Mouse (Mus musculus) forebrain, embryonic 11.5 days (tissue): ENCODE measurements around the gene Dtx3. TPM values are rescaled to one million over a fixed set of nuclear protein-coding genes. Genes with fewer than 3 reads are reported as not detected.

Experiments used
- ATAC-seq: fragments of 200-750 bp; cut with Nextera tagmentation; replicated peaks from 2 replicates; pipeline ENCODE4 v1.8.0; 2017; ENCODE audit warnings: moderate TSS enrichment; ENCODE audit not compliant: low FRiP score
- DNase-seq: peaks from one replicate; pipeline ENCODE4 v3.0.0-alpha.2; 2017; ENCODE audit warnings: low spot score
- H3K27ac ChIP-seq: fragments of 300-500 bp; sonication (generic); 2 replicates; pipeline ENCODE4 v1.5.1; 2014; ENCODE audit warnings: low read depth, low read length
- H3K27me3 ChIP-seq: fragments of 300-500 bp; sonication (generic); 2 replicates; pipeline ENCODE4 v1.6.1; 2014; ENCODE audit warnings: mild to moderate bottlenecking, low read length, mixed read lengths; ENCODE audit not compliant: control insufficient read depth, insufficient read depth
- H3K36me3 ChIP-seq: fragments of 300-500 bp; sonication (generic); 2 replicates; pipeline ENCODE4 v1.6.1; 2014; ENCODE audit warnings: mild to moderate bottlenecking, low read length, moderate library complexity, mixed read lengths; ENCODE audit not compliant: control insufficient read depth, insufficient read depth
- H3K4me1 ChIP-seq: fragments of 300-500 bp; sonication (generic); replicated peaks from 2 replicates; pipeline ENCODE4 v1.6.1; 2014; ENCODE audit warnings: low read length, mixed read lengths; ENCODE audit not compliant: control insufficient read depth, insufficient read depth
- H3K4me2 ChIP-seq: fragments of 300-500 bp; sonication (generic); 2 replicates; pipeline ENCODE4 v1.6.1; 2014; ENCODE audit warnings: low read depth, mild to moderate bottlenecking, low read length, moderate library complexity, mixed read lengths; ENCODE audit not compliant: severe bottlenecking
- H3K4me3 ChIP-seq: fragments of 300-500 bp; sonication (generic); 2 replicates; pipeline ENCODE4 v1.5.1; 2014; ENCODE audit warnings: low read depth, low read length
- H3K9ac ChIP-seq: fragments of 300-500 bp; sonication (generic); 2 replicates; pipeline ENCODE4 v1.6.1; 2014; ENCODE audit warnings: low read length
- H3K9me3 ChIP-seq: fragments of 300-500 bp; sonication (generic); 2 replicates; pipeline ENCODE4 v1.6.1; 2016; ENCODE audit warnings: low read length, mixed read lengths; ENCODE audit not compliant: control insufficient read depth
- WGBS: fragments of 180-500 bp; shearing (Covaris S2); extraction: QIAGEN DNeasy Blood & Tissue Kit; methylation state at CpG from one replicate; pipeline ENCODE4 v1.1.7; 2014; 5-methylcytosine and 5-hydroxymethylcytosine counted together
- polyA plus RNA-seq: library from polyadenylated mRNA; unstranded; fragments of >200 nt; fragmentation: Nextera tagmentation; extraction: Ambion mirVana; gene quantifications from 2 replicates; pipeline ENCODE4 v1.2.1, GENCODE M21; 2014

Gene Dtx3
- polyA plus RNA-seq, 1 experiment from 2014 or later: 157 TPM

GRCm38 (mm10) chr10:127213272-127213671 lies 17.7 kb upstream of the Dtx3 start:
- Histone ChIP-seq H3K27me3 (no peaks in the 10 kb centered on the region), H3K36me3 (no peaks in the 10 kb centered on the region), H3K27ac (no peak overlapping the region), H3K9ac (no peak overlapping the region), H3K4me2 (no peak overlapping the region), H3K9me3 (no peaks in the 10 kb centered on the region), H3K4me1 (peaks cover 8% of the 10 kb centered on the region; the same call in 1 of the 2 replicates), H3K4me3 (no peak overlapping the region)
- ATAC-seq: no peak
- WGBS: 95% methylated on average over 8 of the region's 8 CpGs
- DNase-seq: no peak

DNA sequence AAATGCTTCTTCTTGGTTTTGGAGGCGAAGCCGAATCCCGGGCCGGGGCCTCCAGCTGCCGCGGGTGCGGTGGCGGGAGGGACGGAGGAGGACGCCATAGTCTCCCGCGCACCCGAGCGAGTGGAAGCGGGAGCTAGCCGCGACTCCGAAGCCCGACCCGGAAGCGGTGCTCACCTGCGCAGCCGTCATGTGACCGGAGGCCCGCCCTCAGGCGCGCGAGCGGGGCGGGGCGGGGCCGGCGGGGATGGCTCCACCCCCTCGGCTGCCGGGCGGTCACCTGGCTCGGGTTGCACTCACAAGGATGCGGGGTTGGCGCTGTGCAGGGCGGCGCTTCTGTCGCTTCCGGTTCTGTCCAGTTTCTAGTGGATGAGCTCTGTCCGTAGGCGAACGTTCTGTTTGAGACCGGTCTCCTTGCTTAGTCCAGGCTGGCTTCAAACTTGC lies 15.9 kb upstream of the Dtx3 start, which contains the start of gene Pip4k2c:
Gene Pip4k2c (minus strand): TSS at position 172 of the 441 bp plus-strand sequence.
- H3K27ac ChIP-seq: no peak within 1 kb of the TSS
- under 1% methylated on average over 47 of the region's 47 CpGs for WGBS
- peak; percentile 99 for ATAC-seq

GRCm38 (mm10) chr10:127210961-127211405 lies 15.5 kb upstream of the Dtx3 start:
- H3K4me3 ChIP-seq: peak overlapping the region; percentile 87
- ATAC-seq (peak; percentile 54), DNase-seq (no peak)
- peak overlapping the region; percentile 95 for H3K4me2 ChIP-seq
- peak overlapping the region; percentile 81 for H3K9ac ChIP-seq
- H3K27me3 ChIP-seq: no peaks in the 10 kb centered on the region
- no peaks in the 10 kb centered on the region for H3K9me3 ChIP-seq
- H3K4me1 ChIP-seq: peaks cover 8% of the 10 kb centered on the region; the same call in 1 of the 2 replicates
- 1% methylated on average over 25 of the region's 25 CpGs for WGBS
- no peaks in the 10 kb centered on the region; the same call in 1 of the 2 replicates for H3K36me3 ChIP-seq
- no peak overlapping the region for H3K27ac ChIP-seq

More for the DNA sequence above, 15.9 kb upstream of the Dtx3 start, which contains the start of gene Pip4k2c:
- Histone ChIP-seq H3K9me3 (no peaks in the 10 kb centered on the region), H3K27me3 (no peaks in the 10 kb centered on the region), H3K9ac (peak within 1 kb of the TSS; percentile 81), H3K4me1 (peaks cover 8% of the 10 kb centered on the region; the same call in 1 of the 2 replicates), H3K4me2 (peak within 1 kb of the TSS; percentile 95), H3K36me3 (no peaks in the 10 kb centered on the region; the same call in 1 of the 2 replicates), H3K4me3 (peak within 1 kb of the TSS; percentile 87)
- DNase-seq: peak; percentile 95

- H3K4me3 ChIP-seq: no peak overlapping the region
- no peak overlapping the region for H3K27ac ChIP-seq
- no peak for ATAC-seq
- 86% methylated on average over 13 of the region's 13 CpGs for WGBS
- H3K27me3 ChIP-seq: no peaks in the 10 kb centered on the region
- no peak overlapping the region; the same call in 1 of the 2 replicates for H3K9ac ChIP-seq
- H3K4me2 ChIP-seq: peak overlapping the region; percentile 95; the same call in 1 of the 2 replicates
- H3K9me3 ChIP-seq: no peaks in the 10 kb centered on the region
- peaks cover 8% of the 10 kb centered on the region; the same call in 1 of the 2 replicates for H3K4me1 ChIP-seq
- DNase-seq: no peak
- H3K36me3 ChIP-seq: peaks cover 3% of the 10 kb centered on the region; the same call in 1 of the 2 replicates
These were observed 14.5 kb upstream of the Dtx3 start for GRCm38 (mm10) chr10:127209928-127210570.

- Histone ChIP-seq H3K36me3 (peaks cover 4% of the 10 kb centered on the region; the same call in 1 of the 2 replicates), H3K27me3 (no peaks in the 10 kb centered on the region)
These were observed 13.4 kb upstream of the Dtx3 start for GRCm38 (mm10) chr10:127208921-127209320.

DNA sequence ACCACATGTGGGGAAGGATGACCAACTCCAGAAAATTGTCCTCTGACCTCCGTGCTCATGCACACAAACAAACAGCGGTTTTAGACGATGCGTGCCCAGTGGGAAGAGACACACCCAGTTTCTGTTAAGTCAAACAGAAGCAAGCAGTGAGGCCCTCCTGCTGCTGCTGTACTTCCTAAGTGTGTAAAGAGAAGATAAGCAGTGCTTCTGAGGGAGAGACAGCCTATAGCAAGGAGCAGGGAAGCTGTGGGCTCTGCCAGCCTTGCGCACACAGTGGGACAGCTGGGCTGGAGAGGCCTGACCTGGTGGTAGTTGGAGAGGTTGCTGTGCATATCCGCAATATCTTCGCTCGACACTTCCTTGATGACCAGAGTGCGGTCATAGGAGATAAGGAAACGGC lies 9.8 kb upstream of the Dtx3 start:
- Histone ChIP-seq H3K4me3 (no peak overlapping the region), H3K27me3 (no peaks in the 10 kb centered on the region), H3K27ac (no peak overlapping the region), H3K36me3 (peaks cover 6% of the 10 kb centered on the region; the same call in 1 of the 2 replicates), H3K9ac (no peak overlapping the region), H3K4me1 (peaks cover 2% of the 10 kb centered on the region; the same call in 1 of the 2 replicates), H3K4me2 (no peak overlapping the region), H3K9me3 (no peaks in the 10 kb centered on the region)
- WGBS: 90% methylated on average over 10 of the region's 10 CpGs
- DNase-seq (no peak), ATAC-seq (no peak)

More at GRCm38 (mm10) chr10:127208921-127209320, 13.4 kb upstream of the Dtx3 start:
- WGBS: 82% methylated on average over 4 of the region's 4 CpGs
- no peak overlapping the region for H3K27ac ChIP-seq
- no peak overlapping the region for H3K4me3 ChIP-seq
- H3K9me3 ChIP-seq: no peaks in the 10 kb centered on the region
- H3K4me2 ChIP-seq: no peak overlapping the region
- H3K9ac ChIP-seq: no peak overlapping the region
- DNase-seq (no peak), ATAC-seq (no peak)
- H3K4me1 ChIP-seq: peaks cover 8% of the 10 kb centered on the region; the same call in 1 of the 2 replicates

- H3K4me1 ChIP-seq: 0 out of 2 replicates have a peak, but pooled peaks cover 2% of the 10 kb centered on the region
- H3K27ac ChIP-seq: no peak overlapping the region
- H3K9ac ChIP-seq: no peak overlapping the region
- no peak overlapping the region for H3K4me2 ChIP-seq
- DNase-seq: no peak
- H3K27me3 ChIP-seq: no peaks in the 10 kb centered on the region
- H3K4me3 ChIP-seq: no peak overlapping the region
- H3K36me3 ChIP-seq: peaks cover 6% of the 10 kb centered on the region; the same call in 1 of the 2 replicates
- ATAC-seq: no peak
- H3K9me3 ChIP-seq: no peaks in the 10 kb centered on the region
- 93% methylated on average over 5 of the region's 5 CpGs for WGBS
These were observed 9.1 kb upstream of the Dtx3 start for GRCm38 (mm10) chr10:127204589-127204988.

DNA sequence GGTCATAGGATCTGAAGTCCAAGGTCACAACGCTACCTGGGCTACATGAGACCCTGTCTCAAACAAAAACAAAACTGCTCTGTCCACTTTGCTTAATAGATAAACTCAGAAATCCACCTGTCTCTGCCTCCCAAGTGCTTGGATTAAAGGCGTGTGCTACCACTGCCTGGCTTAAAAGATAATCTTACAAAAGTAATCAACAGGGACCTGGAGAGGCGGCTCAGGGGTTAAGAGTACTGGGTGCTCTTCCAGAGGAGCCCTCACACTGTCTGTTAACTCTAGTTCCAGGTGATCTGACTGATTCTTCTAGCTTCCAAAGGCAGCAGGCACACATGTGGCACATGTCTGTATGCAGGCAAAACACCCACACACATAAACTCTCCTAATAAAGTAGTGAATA lies 7.6 kb upstream of the Dtx3 start:
- H3K4me1 ChIP-seq: no peaks in the 10 kb centered on the region
- H3K4me2 ChIP-seq: no peak overlapping the region
- DNase-seq: no peak
- 92% methylated on average over 3 of the region's 3 CpGs for WGBS
- H3K9me3 ChIP-seq: no peaks in the 10 kb centered on the region
- ATAC-seq: no peak
- no peak overlapping the region for H3K27ac ChIP-seq
- H3K4me3 ChIP-seq: no peak overlapping the region
- H3K27me3 ChIP-seq: no peaks in the 10 kb centered on the region
- peaks cover 6% of the 10 kb centered on the region; the same call in 1 of the 2 replicates for H3K36me3 ChIP-seq
- H3K9ac ChIP-seq: no peak overlapping the region
